Mouse (Mus musculus) yolk sac, embryonic 10.5 days (tissue): ENCODE data around the gene Sf3b4.

ENCODE experiments used
- DNase-seq: peaks from one replicate; pipeline ENCODE4 v3.0.0-alpha.2; 2017; ENCODE audit warnings: low spot score

Gene Sf3b4

DNA sequence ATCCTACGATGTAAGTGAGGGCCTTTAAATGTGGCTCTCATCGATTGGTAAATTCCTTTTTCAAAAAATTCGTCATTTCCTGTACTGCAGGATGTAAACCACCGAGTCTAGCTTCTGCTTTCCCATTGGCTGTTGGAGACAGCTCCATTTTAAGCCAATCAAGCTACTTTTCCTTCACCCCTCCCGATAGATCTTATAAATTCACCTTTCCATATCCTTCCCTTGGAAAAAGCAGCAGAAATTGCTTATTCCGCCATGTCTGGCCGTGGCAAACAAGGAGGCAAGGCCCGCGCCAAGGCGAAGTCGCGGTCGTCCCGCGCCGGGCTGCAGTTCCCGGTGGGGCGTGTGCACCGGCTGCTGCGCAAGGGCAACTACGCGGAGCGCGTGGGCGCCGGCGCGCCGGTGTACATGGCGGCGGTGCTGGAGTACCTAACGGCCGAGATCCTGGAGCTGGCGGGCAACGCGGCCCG lies 47.6 kb downstream of the Sf3b4 start, which contains the start of the genes Bola1 and Hist2h2ab:
Gene Bola1, minus strand, starts transcription at position 49 of the 470 bp plus-strand sequence.
Gene Hist2h2ab, plus strand, starts transcription at position 205 of the 470 bp plus-strand sequence.
- DNase-seq = peak; percentile 87

DNA sequence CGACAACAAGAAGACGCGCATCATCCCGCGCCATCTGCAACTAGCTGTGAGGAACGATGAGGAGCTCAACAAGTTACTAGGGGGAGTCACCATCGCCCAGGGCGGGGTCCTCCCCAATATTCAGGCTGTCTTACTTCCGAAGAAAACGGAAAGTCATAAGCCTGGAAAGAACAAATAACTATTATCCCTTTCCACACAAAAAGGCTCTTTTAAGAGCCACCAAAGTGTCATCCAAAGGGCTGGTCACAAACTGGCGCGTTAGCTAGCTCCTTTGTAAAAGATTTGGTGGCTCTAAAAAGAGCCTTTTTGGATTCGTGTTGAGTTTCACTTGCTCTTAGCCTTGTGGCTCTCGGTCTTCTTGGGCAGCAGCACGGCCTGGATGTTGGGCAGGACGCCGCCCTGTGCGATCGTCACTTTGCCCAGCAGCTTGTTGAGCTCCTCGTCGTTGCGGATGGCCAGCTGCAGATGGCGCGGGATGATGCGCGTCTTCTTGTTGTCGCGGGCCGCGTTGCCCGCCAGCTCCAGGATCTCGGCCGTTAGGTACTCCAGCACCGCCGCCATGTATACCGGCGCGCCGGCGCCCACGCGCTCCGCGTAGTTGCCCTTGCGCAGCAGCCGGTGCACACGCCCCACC lies 48.1 kb downstream of the Sf3b4 start:
- DNase-seq = peak; percentile 60

DNA sequence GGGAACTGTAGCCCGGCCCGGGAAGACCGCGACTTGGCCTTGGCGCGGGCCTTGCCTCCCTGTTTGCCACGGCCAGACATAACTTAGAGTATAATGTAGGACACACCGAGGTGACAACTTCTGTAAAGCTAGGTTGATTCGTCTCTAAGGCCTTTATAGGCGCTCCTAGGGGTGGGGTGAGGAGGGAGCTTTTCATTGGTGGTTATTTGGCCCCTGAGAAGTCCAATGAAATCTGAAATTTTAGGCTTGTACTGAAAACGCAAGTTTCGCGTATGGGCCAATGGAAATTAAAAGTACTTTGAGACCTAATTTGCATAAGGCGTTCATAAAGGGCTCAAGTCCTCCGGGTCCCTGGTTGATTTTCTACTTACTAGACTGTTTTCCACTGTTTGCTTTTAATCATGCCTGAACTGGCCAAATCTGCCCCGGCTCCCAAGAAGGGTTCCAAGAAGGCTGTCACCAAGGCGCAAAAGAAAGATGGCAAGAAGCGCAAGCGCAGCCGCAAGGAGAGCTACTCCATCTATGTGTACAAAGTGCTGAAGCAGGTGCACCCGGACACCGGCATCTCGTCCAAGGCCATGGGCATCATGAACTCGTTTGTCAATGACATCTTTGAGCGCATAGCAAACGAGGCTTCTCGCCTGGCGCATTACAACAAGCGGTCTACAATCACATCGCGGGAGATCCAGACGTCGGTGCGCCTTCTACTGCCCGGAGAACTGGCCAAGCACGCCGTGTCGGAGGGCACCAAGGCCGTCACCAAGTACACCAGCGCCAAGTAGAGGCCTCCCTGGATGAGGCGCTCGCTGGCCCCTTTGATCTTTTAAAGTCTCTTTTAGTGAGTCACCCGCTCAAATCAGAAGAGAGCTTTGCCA lies 48.9 kb downstream of the Sf3b4 start, which contains the start of the genes Hist2h2ac and Hist2h2be:
Gene Hist2h2ac, minus strand, starts transcription at position 116 of the 875 bp plus-strand sequence.
Gene Hist2h2be, plus strand, starts transcription at position 355 of the 875 bp plus-strand sequence.
- DNase-seq = peak; percentile 96

DNA sequence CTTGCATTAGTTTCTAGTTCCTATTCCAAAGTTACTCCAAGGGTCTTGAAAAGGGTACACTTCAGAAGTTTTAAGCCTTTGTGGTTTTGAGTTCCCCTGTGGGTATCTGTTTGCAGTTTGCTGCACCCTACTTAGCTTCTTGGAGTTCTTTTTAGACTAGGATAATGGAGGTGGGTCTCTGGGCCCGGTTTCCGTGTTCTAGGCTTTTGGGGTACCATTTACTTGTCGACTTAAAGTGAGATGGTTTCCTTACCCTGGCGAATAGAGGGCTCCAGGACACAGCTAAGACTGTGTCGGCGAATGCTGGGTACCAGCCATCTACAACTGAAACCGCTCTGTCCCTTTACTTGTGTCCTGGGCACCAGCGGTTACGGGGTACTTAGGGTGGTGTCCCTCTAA lies 49.5 kb downstream of the Sf3b4 start:
- peak; percentile 13 for DNase-seq

DNA sequence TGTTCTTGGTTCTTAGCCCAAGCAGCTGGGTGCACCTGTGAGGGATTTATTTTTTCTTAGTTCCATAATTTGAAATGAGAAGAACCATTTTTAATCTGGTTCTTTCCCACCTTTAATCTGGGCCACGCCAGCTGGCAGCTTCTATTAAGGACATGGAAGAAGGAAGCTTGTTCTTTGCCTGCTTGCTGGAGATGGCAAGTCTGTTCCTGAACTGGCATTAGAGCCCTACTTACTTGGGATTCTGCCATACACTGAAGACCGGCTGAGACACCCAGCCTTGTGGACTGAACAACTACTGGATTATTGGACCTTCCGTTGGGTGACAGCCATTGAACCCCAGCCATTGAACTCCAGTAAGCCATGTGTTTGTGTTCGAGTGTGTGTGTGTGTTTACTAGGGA lies 50.6 kb downstream of the Sf3b4 start:
- DNase-seq = no peak

DNA sequence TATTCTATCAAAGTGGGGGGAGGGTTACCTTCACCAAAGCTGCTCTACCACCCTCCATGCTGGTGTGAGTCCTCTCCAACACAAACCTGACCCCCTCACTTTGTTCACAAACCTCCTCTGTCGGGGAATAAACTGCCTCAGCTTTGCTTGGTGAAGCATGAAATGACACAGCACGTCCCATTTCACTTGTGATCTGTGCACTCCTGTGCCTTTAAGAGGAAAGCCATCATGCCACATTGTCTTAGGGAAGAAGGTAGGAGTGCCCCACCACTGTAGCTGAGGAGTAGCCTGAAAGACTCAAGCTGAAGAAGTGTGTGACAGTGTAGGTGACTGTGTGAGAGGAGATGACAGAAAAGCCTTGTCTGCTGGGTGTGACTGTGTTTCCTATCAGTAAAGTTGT lies 53.3 kb downstream of the Sf3b4 start:
- no peak for DNase-seq
